Mouse (Mus musculus) midbrain, embryonic 13.5 days (tissue): ENCODE results near the gene Tdrd3. TPM values are rescaled to one million over a fixed set of nuclear protein-coding genes. Genes with fewer than 3 reads are reported as not detected.
A peak's percentile ranks its signal among the peaks of the same experiment; 100 is the strongest.

Experiments used
- ATAC-seq: fragments of 200-750 bp; cut with Nextera tagmentation; 2 replicates; pipeline ENCODE4 v1.8.0; 2017; ENCODE audit warnings: mild to moderate bottlenecking, moderate TSS enrichment, moderate library complexity
- H3K27ac ChIP-seq: fragments of 300-500 bp; sonication (generic); 2 replicates; pipeline ENCODE4 v1.5.1; 2015; ENCODE audit warnings: inconsistent platforms, mild to moderate bottlenecking, moderate library complexity
- H3K27me3 ChIP-seq: fragments of 300-500 bp; sonication (generic); 2 replicates; pipeline ENCODE4 v1.6.1; 2015; ENCODE audit warnings: mild to moderate bottlenecking, inconsistent platforms
- H3K36me3 ChIP-seq: fragments of 300-500 bp; sonication (generic); 2 replicates; pipeline ENCODE4 v1.6.1; 2015; ENCODE audit warnings: mild to moderate bottlenecking, inconsistent platforms
- H3K4me1 ChIP-seq: fragments of 300-500 bp; sonication (generic); replicated peaks from 2 replicates; pipeline ENCODE4 v1.6.1; 2015; ENCODE audit warnings: inconsistent platforms
- H3K4me2 ChIP-seq: fragments of 300-500 bp; sonication (generic); replicated peaks from 2 replicates; pipeline ENCODE4 v1.6.1; 2015; ENCODE audit warnings: moderate library complexity, mild to moderate bottlenecking, inconsistent platforms
- H3K4me3 ChIP-seq: fragments of 300-500 bp; sonication (generic); replicated peaks from 2 replicates; pipeline ENCODE4 v1.5.1; 2015; ENCODE audit warnings: mild to moderate bottlenecking, inconsistent platforms
- H3K9ac ChIP-seq: fragments of 300-500 bp; sonication (generic); replicated peaks from 2 replicates; pipeline ENCODE4 v1.6.1; 2015; ENCODE audit warnings: mild to moderate bottlenecking, inconsistent platforms
- H3K9me3 ChIP-seq: fragments of 300-500 bp; sonication (generic); 2 replicates; pipeline ENCODE4 v1.6.1; 2016; ENCODE audit warnings: mild to moderate bottlenecking, inconsistent platforms
- WGBS: fragments of 180-500 bp; shearing (Covaris S2); methylation state at CpG from one replicate; pipeline ENCODE4 v1.1.7; 2015; 5-methylcytosine and 5-hydroxymethylcytosine counted together
- polyA plus RNA-seq: library from polyadenylated mRNA; unstranded; fragments of >200 nt; fragmentation: Nextera tagmentation; extraction: Ambion mirVana; gene quantifications from 2 replicates; pipeline ENCODE4 v1.2.1, GENCODE M21; 2015

Gene Tdrd3
- polyA plus RNA-seq, 1 experiment from 2014 or later = 45.5 TPM

DNA sequence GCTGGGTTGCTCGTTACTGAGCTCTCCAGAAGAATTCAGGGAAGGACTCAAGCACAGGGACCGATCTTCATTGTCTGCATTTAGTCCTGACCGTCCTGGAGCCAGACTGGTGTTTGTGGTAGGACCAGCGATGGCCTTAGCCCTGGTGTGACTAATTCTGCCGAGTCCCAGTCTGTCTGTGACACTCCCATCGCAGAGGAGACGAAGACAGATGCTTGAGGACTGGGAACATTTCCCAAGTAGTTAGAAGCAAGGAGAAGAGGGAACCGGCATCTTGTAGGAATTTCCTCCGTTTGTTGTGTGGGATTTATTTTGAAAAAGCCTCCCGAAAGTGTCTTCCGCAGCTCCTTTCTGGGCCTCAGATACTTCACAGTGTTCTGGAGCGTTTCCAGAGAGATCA, 45.1 kb downstream of the Tdrd3 start:
- no peak for ATAC-seq

DNA sequence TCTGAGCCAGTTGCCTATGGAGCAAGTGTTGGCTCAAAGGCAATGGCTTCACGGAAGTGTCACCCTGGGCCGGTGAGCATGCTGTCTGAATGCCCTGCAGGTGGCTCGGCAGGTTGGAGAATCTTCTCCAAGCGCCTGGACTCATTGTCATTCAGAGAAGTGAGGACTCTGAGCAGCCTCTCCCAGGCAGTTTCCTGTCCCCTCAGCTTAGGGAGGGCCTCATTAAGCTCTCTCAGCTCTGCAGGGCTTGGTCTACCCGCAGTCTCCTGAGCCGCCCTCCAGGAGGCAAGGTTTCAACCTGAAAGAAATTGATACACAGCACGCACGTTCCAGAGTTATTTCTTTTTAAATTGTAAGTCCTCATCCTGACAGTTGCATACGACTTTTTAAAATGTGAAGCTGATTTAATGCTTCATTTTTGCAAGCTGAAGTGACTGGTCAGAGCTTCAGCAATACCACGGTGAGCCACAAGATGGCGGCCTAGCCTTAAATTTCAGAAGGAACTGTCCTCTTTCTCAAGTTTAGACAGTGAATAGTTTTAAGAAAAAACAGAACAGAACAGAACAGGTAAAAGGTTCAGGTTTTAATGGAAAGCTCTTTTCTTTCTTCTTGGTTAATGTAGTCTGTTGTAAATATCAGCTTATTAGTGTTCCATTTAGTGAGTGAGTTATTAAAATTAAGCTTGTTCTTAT, 47.7 kb downstream of the Tdrd3 start:
- WGBS = 12% methylated on average over 11 of the region's 11 CpGs
- Histone ChIP-seq H3K4me1 (peaks cover 3% of the 10 kb centered on the region; the same call in 1 of the 2 replicates), H3K4me2 (no peak overlapping the region), H3K4me3 (no peak overlapping the region), H3K27me3 (no peaks in the 10 kb centered on the region), H3K36me3 (no peaks in the 10 kb centered on the region), H3K9ac (no peak overlapping the region), H3K9me3 (no peaks in the 10 kb centered on the region), H3K27ac (no peak overlapping the region)
- peak; percentile 79 for ATAC-seq

More for the DNA sequence above, 45.1 kb downstream of the Tdrd3 start:
- Histone ChIP-seq H3K9ac (no peak overlapping the region), H3K27ac (no peak overlapping the region), H3K4me3 (no peak overlapping the region), H3K36me3 (0 out of 2 replicates have a peak, but pooled peaks cover 3% of the 10 kb centered on the region), H3K27me3 (no peaks in the 10 kb centered on the region), H3K4me2 (no peak overlapping the region), H3K4me1 (peaks cover 3% of the 10 kb centered on the region; the same call in 1 of the 2 replicates), H3K9me3 (no peaks in the 10 kb centered on the region)
- WGBS = 83% methylated on average over 12 of the region's 12 CpGs

DNA sequence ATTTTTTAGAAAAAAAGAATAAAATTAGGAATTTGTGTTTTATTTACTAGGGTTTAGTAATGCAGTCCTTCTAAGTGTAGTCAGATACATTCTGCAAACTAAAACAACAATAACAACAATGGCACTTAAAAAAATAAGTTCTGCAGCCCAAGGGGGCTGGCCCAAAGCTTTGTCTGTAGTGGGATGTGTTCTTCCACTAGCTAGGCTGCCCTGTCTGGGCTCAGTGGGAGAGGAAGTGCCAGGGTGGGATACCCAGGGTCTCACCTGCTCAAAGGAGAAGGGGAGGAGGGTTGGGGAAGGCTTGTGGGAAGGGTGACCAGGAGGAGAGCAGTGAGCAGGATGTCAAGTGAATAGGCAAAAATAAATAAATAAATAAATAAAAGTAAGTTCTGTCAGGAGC, 48.2 kb downstream of the Tdrd3 start:
- Histone ChIP-seq H3K4me1 (peaks cover 3% of the 10 kb centered on the region; the same call in 1 of the 2 replicates), H3K9me3 (no peaks in the 10 kb centered on the region), H3K27ac (no peak overlapping the region), H3K9ac (no peak overlapping the region), H3K4me2 (no peak overlapping the region), H3K36me3 (no peaks in the 10 kb centered on the region), H3K4me3 (no peak overlapping the region), H3K27me3 (no peaks in the 10 kb centered on the region)
- peak; percentile 62 for ATAC-seq

DNA sequence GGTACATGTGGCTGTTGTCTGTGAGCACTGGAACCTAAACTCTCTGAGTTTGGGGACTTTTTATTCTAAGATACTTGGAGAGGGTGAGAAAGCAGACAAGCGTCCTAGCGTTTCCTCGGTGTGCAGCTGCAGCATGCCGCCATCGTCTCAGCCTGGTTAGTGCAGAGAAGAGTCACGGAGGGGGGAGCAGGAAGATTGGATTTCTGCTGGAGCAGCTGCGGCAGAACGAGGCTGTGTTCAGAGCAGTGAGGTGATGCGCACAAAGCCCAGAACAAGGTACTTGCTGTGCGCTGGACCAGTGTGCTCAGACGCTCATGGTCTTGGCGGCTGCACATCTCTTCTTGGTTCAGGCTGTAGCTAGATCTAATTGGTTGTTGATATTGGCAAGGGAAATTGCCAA, 51.1 kb downstream of the Tdrd3 start:
- H3K9me3 ChIP-seq = no peaks in the 10 kb centered on the region
- 83% methylated on average over 12 of the region's 12 CpGs for WGBS
- no peak overlapping the region for H3K4me3 ChIP-seq
- no peak overlapping the region for H3K4me2 ChIP-seq
- no peak overlapping the region for H3K27ac ChIP-seq
- H3K27me3 ChIP-seq = no peaks in the 10 kb centered on the region
- ATAC-seq = peak; percentile 41; the same call in 1 of the 2 replicates
- H3K9ac ChIP-seq = no peak overlapping the region
- H3K4me1 ChIP-seq = peaks cover 3% of the 10 kb centered on the region; the same call in 1 of the 2 replicates
- no peaks in the 10 kb centered on the region for H3K36me3 ChIP-seq

DNA sequence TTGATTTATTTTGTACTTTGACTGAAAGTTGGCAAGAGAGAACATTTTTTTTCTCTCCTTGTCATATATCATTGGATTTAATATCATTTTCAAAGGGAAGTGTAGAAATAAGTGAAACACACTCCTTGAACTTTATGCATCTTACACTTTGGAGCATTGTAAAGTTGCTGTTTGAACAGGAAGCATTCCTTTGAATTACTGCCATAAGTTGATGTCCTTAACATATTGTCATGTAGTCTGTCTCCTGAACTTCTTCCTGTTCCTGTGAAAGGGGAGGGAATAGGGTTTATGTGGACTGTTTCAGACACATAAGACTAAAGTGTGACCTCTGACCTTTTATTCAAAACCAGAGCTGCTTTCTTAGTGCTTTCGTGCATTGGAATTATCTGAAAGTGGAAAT, 55.1 kb downstream of the Tdrd3 start:
- Histone ChIP-seq H3K4me3 (no peak overlapping the region), H3K9me3 (no peaks in the 10 kb centered on the region), H3K27me3 (no peaks in the 10 kb centered on the region), H3K27ac (no peak overlapping the region), H3K4me2 (no peak overlapping the region), H3K36me3 (peaks cover 6% of the 10 kb centered on the region), H3K9ac (no peak overlapping the region), H3K4me1 (no peaks in the 10 kb centered on the region)
- ATAC-seq = no peak
- 64% methylated on average over 1 of the region's 1 CpGs for WGBS

DNA sequence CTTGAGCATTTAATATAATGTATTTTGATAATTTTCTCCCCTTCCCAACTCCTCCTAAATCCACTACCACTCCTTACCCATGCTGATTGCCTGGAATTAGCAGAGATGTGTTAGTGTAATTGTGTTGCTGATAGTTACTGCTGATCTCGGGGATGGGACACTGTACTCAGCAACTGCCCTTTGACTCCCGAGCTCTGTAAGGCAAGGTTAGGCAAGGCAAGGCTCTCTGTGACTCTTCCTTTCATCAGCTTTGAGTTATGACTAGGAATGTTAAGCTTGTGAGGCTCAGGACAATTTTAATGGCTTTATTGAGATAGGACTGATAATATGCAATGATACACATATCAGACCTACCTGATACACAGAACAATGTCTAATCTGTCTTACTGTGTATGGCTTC, 56.3 kb downstream of the Tdrd3 start:
- no peak overlapping the region for H3K4me3 ChIP-seq
- peaks cover 6% of the 10 kb centered on the region for H3K36me3 ChIP-seq
- WGBS = 76% methylated on average over 2 of the region's 2 CpGs
- no peak overlapping the region for H3K4me2 ChIP-seq
- H3K9me3 ChIP-seq = no peaks in the 10 kb centered on the region
- H3K9ac ChIP-seq = no peak overlapping the region
- H3K27ac ChIP-seq = no peak overlapping the region
- H3K27me3 ChIP-seq = no peaks in the 10 kb centered on the region
- H3K4me1 ChIP-seq = no peaks in the 10 kb centered on the region
- ATAC-seq = no peak

DNA sequence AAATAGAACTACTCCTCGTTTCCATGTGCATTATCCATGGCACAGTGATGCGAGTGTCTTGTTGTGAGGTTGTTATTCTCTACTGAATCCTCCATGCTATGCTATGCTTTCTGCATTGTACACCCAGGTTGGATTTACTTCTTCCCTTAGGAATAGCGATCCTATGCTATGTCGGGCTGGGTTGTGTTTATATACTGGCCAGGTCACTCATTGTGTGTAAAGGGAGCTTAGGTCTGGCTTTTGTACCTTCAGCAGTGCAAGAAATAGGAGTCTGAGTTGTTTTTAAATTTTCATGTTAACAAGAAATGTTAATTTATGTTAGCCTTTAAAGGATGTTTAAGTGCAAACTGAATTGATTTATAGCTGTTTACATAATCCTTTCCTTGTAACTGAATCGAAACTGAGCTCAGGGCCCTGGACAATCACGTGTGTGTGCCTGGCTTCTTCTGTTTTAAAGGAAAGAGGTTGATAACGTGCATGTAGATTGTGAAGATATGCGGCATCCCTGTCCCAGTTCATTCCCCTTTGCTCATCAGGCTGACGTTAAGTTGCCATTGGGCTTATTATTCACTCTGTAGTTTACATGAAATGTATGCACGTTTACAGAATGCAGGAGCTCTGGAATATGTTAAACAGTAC, 59.4 kb downstream of the Tdrd3 start:
- H3K36me3 ChIP-seq = peaks cover 6% of the 10 kb centered on the region
- H3K4me2 ChIP-seq = no peak overlapping the region
- H3K27ac ChIP-seq = no peak overlapping the region
- H3K4me3 ChIP-seq = no peak overlapping the region
- H3K4me1 ChIP-seq = no peaks in the 10 kb centered on the region
- no peaks in the 10 kb centered on the region for H3K9me3 ChIP-seq
- ATAC-seq = no peak
- H3K27me3 ChIP-seq = no peaks in the 10 kb centered on the region
- H3K9ac ChIP-seq = no peak overlapping the region
- 82% methylated on average over 10 of the region's 10 CpGs for WGBS

DNA sequence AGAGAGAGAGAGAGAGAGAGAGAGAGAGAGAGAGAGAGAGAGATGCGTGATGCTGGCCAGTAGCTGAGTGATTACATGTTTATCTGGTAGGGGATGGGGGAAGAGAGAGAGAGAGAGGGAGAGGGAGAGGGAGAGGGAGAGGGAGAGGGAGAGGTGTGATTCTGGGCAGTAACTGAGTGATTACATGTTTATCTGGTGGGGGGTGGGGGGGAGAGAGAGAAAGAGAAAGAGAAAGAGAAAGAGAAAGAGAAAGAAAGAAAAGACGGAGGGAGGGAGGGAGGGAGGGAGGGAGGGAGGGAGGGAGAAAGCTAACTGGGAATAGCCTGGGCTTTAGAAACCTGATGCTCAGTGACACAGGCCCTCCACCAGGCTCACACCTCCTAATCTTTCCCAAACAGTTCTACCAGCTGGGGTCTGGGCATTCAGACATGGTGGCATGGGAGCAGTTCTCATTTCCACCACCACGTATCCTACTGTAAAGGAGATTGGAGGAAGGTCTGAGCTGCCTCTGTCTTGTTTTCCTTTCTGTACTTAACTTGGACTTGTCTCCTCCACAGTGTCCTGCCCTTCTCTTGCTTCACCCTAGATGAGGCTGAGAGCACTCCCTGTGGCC, 62.0 kb downstream of the Tdrd3 start:
- Histone ChIP-seq H3K9ac (no peak overlapping the region), H3K27ac (no peak overlapping the region)
- WGBS = 61% methylated on average over 2 of the region's 3 CpGs

DNA sequence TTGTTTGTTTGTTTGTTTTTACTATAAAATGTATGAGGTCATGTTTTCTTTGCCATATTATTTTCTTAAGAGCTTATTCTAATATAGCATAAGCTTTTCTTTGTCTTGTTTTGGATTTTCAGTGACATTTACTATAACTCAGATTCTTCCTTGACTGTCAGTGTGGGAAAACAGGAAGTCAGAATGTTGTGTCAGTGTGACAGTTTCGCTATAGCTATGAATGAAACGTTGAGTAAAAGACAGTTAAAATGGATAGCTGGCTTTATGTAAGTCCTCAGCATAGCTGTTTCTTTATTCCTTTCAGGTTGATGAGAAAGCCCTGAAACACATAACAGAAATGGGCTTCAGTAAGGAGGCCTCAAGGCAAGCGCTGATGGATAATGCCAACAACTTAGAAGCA, 69.4 kb downstream of the Tdrd3 start:
- no peak overlapping the region for H3K27ac ChIP-seq
- H3K9ac ChIP-seq = no peak overlapping the region
- no peak overlapping the region for H3K4me2 ChIP-seq
- H3K4me3 ChIP-seq = no peak overlapping the region
- WGBS = 91% methylated on average over 3 of the region's 3 CpGs
- no peaks in the 10 kb centered on the region for H3K27me3 ChIP-seq
- no peaks in the 10 kb centered on the region for H3K4me1 ChIP-seq
- ATAC-seq = no peak
- H3K36me3 ChIP-seq = peaks cover 13% of the 10 kb centered on the region
- no peaks in the 10 kb centered on the region for H3K9me3 ChIP-seq

More for the DNA sequence above, 62.0 kb downstream of the Tdrd3 start:
- H3K27me3 ChIP-seq = no peaks in the 10 kb centered on the region
- H3K4me3 ChIP-seq = no peak overlapping the region
- no peak for ATAC-seq
- peaks cover 12% of the 10 kb centered on the region; the same call in 1 of the 2 replicates for H3K36me3 ChIP-seq
- no peaks in the 10 kb centered on the region for H3K4me1 ChIP-seq
- no peak overlapping the region for H3K4me2 ChIP-seq
- no peaks in the 10 kb centered on the region for H3K9me3 ChIP-seq

DNA sequence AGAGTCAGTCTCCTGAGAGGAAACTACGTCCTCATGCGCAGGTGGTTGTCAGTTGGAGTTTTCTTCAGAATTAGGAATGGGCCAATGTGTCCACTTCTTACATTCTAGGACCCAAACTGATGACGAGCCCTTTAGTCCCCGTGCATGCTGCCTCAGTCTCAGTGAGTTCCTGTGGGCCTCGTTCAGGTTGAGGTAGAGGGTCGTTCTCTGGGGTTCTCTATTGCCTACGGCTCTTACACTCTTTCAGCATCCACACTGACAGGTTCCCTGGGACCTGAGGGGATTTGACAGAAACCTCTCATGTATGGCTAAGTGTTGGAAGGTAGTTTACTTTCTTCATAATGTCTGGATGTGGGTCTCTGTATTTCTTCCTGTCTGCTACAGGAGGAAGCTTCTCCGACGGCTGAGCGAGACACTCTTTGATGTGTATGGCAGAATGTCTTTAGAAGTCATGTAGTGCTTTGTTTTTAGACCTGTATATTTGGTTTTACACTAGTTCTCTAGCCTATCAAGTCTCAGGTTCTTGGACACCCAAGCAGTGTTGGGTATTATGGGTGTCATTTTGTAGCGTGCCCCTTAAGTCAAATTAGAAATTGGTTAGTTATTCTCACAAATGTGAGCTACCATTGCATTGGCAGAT, 81.6 kb downstream of the Tdrd3 start:
- no peaks in the 10 kb centered on the region for H3K27me3 ChIP-seq
- H3K4me3 ChIP-seq = no peak overlapping the region
- ATAC-seq = no peak
- no peaks in the 10 kb centered on the region for H3K4me1 ChIP-seq
- no peaks in the 10 kb centered on the region for H3K9me3 ChIP-seq
- 94% methylated on average over 11 of the region's 11 CpGs for WGBS
- 0 out of 2 replicates have a peak, but pooled peaks cover 7% of the 10 kb centered on the region for H3K36me3 ChIP-seq
- no peak overlapping the region for H3K4me2 ChIP-seq
- no peak overlapping the region for H3K27ac ChIP-seq
- H3K9ac ChIP-seq = no peak overlapping the region

DNA sequence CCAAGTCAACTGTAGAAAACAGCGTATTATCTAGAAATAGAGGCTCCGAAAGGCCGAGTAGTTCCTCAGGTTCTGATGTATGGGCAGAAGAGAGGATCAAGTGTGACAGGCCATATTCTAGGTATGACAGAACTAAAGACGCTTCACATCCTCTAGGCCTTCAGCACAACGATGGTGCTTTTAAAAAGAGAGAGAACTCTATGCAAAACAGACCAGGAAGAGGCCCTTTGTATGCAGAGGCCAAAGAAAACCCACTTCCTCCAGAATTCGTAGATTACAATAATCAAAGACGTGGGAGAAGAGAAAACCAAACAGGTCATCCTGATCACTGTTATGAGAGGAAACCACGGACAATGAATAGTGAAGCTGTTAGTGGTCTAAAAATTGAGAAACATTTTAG, 89.5 kb downstream of the Tdrd3 start:
- H3K9me3 ChIP-seq = no peaks in the 10 kb centered on the region
- H3K27ac ChIP-seq = no peak overlapping the region
- no peaks in the 10 kb centered on the region for H3K4me1 ChIP-seq
- H3K9ac ChIP-seq = no peak overlapping the region
- ATAC-seq = no peak
- no peak overlapping the region for H3K4me3 ChIP-seq
- 92% methylated on average over 8 of the region's 8 CpGs for WGBS
- H3K4me2 ChIP-seq = no peak overlapping the region
- no peaks in the 10 kb centered on the region for H3K27me3 ChIP-seq
- peaks cover 18% of the 10 kb centered on the region for H3K36me3 ChIP-seq

DNA sequence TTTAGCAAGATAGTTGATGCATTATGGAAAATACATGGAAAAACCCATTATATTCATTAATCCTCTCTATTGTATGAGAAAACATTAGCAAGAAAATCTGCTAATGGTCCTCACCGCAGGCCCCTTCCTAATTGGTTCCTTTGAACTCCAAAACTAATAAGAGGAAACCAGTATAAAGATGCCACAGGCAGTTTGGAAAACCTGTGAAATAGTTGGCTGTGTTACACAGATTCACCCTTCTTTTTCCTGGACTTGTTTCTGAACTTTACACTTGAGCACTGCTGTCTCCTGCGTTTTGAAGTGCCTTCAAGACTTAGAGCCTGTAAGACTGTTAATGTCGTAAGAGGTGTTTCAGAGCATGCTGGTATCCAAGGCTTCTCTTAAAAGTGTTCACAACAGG, 98.8 kb downstream of the Tdrd3 start:
- Histone ChIP-seq H3K27me3 (no peaks in the 10 kb centered on the region), H3K9ac (no peak overlapping the region), H3K9me3 (no peaks in the 10 kb centered on the region), H3K4me2 (no peak overlapping the region), H3K27ac (no peak overlapping the region), H3K4me3 (no peak overlapping the region), H3K4me1 (no peaks in the 10 kb centered on the region), H3K36me3 (no peaks in the 10 kb centered on the region; the same call in 1 of the 2 replicates)
- ATAC-seq = no peak
- 66% methylated on average over 3 of the region's 3 CpGs for WGBS
